Mouse (Mus musculus) midbrain, embryonic 11.5 days (tissue): ENCODE measurements at regions not wholly inside any gene's neighbourhood (a gene's known extent, or its start where the extent isn't known, plus 50 kb on each side); places are given as distances from the start of the nearest gene placed in this dataset.
"Not testable (repeated sequence)": the region's sequence is repeated elsewhere in the genome, so short reads cannot be mapped to it uniquely, and the experiment has no call there.

Experiments
- ATAC-seq: fragments of 200-750 bp; cut with Nextera tagmentation; 2 replicates; pipeline ENCODE4 v1.8.0; 2017; ENCODE audit warnings: moderate TSS enrichment, moderate library complexity; ENCODE audit not compliant: low FRiP score
- DNase-seq: peaks from one replicate; pipeline ENCODE4 v3.0.0; 2015; ENCODE audit warnings: low spot score; ENCODE audit errors: missing footprints
- H3K27ac ChIP-seq: fragments of 300-500 bp; sonication (generic); 2 replicates; pipeline ENCODE4 v1.5.1; 2014; ENCODE audit warnings: low read depth, low read length
- H3K27me3 ChIP-seq: fragments of 300-500 bp; sonication (generic); 2 replicates; pipeline ENCODE4 v1.6.1; 2014; ENCODE audit warnings: mild to moderate bottlenecking, low read length, moderate library complexity, mixed read lengths; ENCODE audit not compliant: control insufficient read depth, insufficient read depth
- H3K36me3 ChIP-seq: fragments of 300-500 bp; sonication (generic); 2 replicates; pipeline ENCODE4 v1.6.1; 2014; ENCODE audit warnings: mild to moderate bottlenecking, low read length, moderate library complexity, mixed read lengths; ENCODE audit not compliant: control insufficient read depth, insufficient read depth
- H3K4me1 ChIP-seq: fragments of 300-500 bp; sonication (generic); 2 replicates; pipeline ENCODE4 v1.6.1; 2014; ENCODE audit warnings: low read length; ENCODE audit not compliant: control insufficient read depth, insufficient read depth
- H3K4me2 ChIP-seq: fragments of 300-500 bp; sonication (generic); 2 replicates; pipeline ENCODE4 v1.6.1; 2014; ENCODE audit warnings: mild to moderate bottlenecking, moderate library complexity
- H3K4me3 ChIP-seq: fragments of 300-500 bp; sonication (generic); 2 replicates; pipeline ENCODE4 v1.5.1; 2014; ENCODE audit warnings: low read depth, low read length
- H3K9ac ChIP-seq: fragments of 300-500 bp; sonication (generic); 2 replicates; pipeline ENCODE4 v1.6.1; 2014; ENCODE audit warnings: low read length
- H3K9me3 ChIP-seq: fragments of 300-500 bp; sonication (generic); 2 replicates; pipeline ENCODE4 v1.6.1; 2016; ENCODE audit warnings: low read length; ENCODE audit not compliant: control insufficient read depth
- WGBS: fragments of 180-500 bp; shearing (Covaris S2); extraction: QIAGEN DNeasy Blood & Tissue Kit; methylation state at CpG from one replicate; pipeline ENCODE4 v1.1.7; 2014; 5-methylcytosine and 5-hydroxymethylcytosine counted together

GRCm38 (mm10) chr3:8270935-8271298 lies 1339.0 kb downstream of the Zfp704 start:
- H3K9ac ChIP-seq = no peak overlapping the region
- H3K4me3 ChIP-seq = no peak overlapping the region
- no peaks in the 10 kb centered on the region for H3K27me3 ChIP-seq
- DNase-seq (no peak), ATAC-seq (no peak)
- no peak overlapping the region for H3K27ac ChIP-seq
- H3K4me1 ChIP-seq = no peaks in the 10 kb centered on the region
- no peaks in the 10 kb centered on the region for H3K9me3 ChIP-seq
- no peaks in the 10 kb centered on the region for H3K36me3 ChIP-seq
- no peak overlapping the region for H3K4me2 ChIP-seq
- 80% methylated on average over 3 of the region's 3 CpGs for WGBS

GRCm38 (mm10) chr3:8270009-8270934 lies 1339.6 kb downstream of the Zfp704 start:
- DNase-seq (no peak), ATAC-seq (no peak)
- no peak overlapping the region for H3K9ac ChIP-seq
- no peak overlapping the region for H3K4me2 ChIP-seq
- H3K9me3 ChIP-seq = no peaks in the 10 kb centered on the region
- H3K27me3 ChIP-seq = no peaks in the 10 kb centered on the region
- H3K4me3 ChIP-seq = no peak overlapping the region
- WGBS = 78% methylated on average over 1 of the region's 1 CpGs
- H3K4me1 ChIP-seq = no peaks in the 10 kb centered on the region
- no peaks in the 10 kb centered on the region for H3K36me3 ChIP-seq
- no peak overlapping the region for H3K27ac ChIP-seq

GRCm38 (mm10) chr3:8265783-8266182 lies 1344.1 kb downstream of the Zfp704 start:
- Histone ChIP-seq H3K9me3 (no peaks in the 10 kb centered on the region), H3K4me3 (no peak overlapping the region), H3K4me2 (no peak overlapping the region), H3K4me1 (no peaks in the 10 kb centered on the region), H3K36me3 (no peaks in the 10 kb centered on the region), H3K27ac (no peak overlapping the region), H3K9ac (no peak overlapping the region), H3K27me3 (no peaks in the 10 kb centered on the region)
- WGBS = 88% methylated on average over 3 of the region's 3 CpGs
- DNase-seq (no peak), ATAC-seq (no peak)

GRCm38 (mm10) chr3:8264366-8265033 lies 1345.4 kb downstream of the Zfp704 start:
- Histone ChIP-seq H3K27ac (no peak overlapping the region), H3K4me3 (no peak overlapping the region), H3K4me1 (no peaks in the 10 kb centered on the region), H3K9ac (no peak overlapping the region), H3K4me2 (no peak overlapping the region), H3K27me3 (no peaks in the 10 kb centered on the region), H3K9me3 (no peaks in the 10 kb centered on the region), H3K36me3 (no peaks in the 10 kb centered on the region)
- no peak for ATAC-seq
- DNase-seq = no peak
- 92% methylated on average over 4 of the region's 4 CpGs for WGBS

- Histone ChIP-seq H3K9me3 (no peaks in the 10 kb centered on the region), H3K27me3 (no peaks in the 10 kb centered on the region), H3K4me1 (no peaks in the 10 kb centered on the region), H3K36me3 (no peaks in the 10 kb centered on the region), H3K4me2 (no peak overlapping the region), H3K9ac (no peak overlapping the region), H3K4me3 (no peak overlapping the region), H3K27ac (no peak overlapping the region)
- DNase-seq = no peak
- no peak for ATAC-seq
Measured at GRCm38 (mm10) chr3:8257293-8257692, 1352.6 kb downstream of the Zfp704 start.

GRCm38 (mm10) chr3:8252311-8252710 lies 1357.6 kb downstream of the Zfp704 start:
- H3K27ac ChIP-seq = no peak overlapping the region
- H3K4me3 ChIP-seq = no peak overlapping the region
- no peak overlapping the region for H3K9ac ChIP-seq
- no peak overlapping the region for H3K4me2 ChIP-seq
- ATAC-seq (no peak), DNase-seq (no peak)
- 91% methylated on average over 2 of the region's 2 CpGs for WGBS
- no peaks in the 10 kb centered on the region for H3K36me3 ChIP-seq
- H3K27me3 ChIP-seq = no peaks in the 10 kb centered on the region
- H3K9me3 ChIP-seq = no peaks in the 10 kb centered on the region
- H3K4me1 ChIP-seq = no peaks in the 10 kb centered on the region

GRCm38 (mm10) chr3:8248911-8249310 lies 1361.0 kb downstream of the Zfp704 start:
- no peaks in the 10 kb centered on the region for H3K4me1 ChIP-seq
- WGBS = 78% methylated on average over 1 of the region's 1 CpGs
- no peak overlapping the region for H3K9ac ChIP-seq
- no peaks in the 10 kb centered on the region for H3K36me3 ChIP-seq
- H3K27me3 ChIP-seq = no peaks in the 10 kb centered on the region
- no peak overlapping the region for H3K4me3 ChIP-seq
- H3K4me2 ChIP-seq = no peak overlapping the region
- no peak for DNase-seq
- ATAC-seq = no peak
- H3K27ac ChIP-seq = no peak overlapping the region
- no peaks in the 10 kb centered on the region for H3K9me3 ChIP-seq

- H3K27me3 ChIP-seq, H3K9me3 ChIP-seq, H3K36me3 ChIP-seq, DNase-seq, H3K27ac ChIP-seq, H3K9ac ChIP-seq, ATAC-seq, H3K4me2 ChIP-seq, H3K4me3 ChIP-seq, H3K4me1 ChIP-seq: not testable (repeated sequence)
- 23% methylated on average over 1 of the region's 1 CpGs for WGBS
Measured at GRCm38 (mm10) chr3:8245822-8246221, 1364.1 kb downstream of the Zfp704 start.

- H3K4me2 ChIP-seq = not testable (repeated sequence)
- 69% methylated on average over 2 of the region's 2 CpGs for WGBS
- DNase-seq = peak; percentile 98
Measured at GRCm38 (mm10) chr3:8245195-8245789, 1364.6 kb downstream of the Zfp704 start.

More at GRCm38 (mm10) chr3:8245195-8245789, 1364.6 kb downstream of the Zfp704 start:
- not testable (repeated sequence) for H3K27ac ChIP-seq, H3K4me3 ChIP-seq, H3K36me3 ChIP-seq, H3K4me1 ChIP-seq, H3K9ac ChIP-seq, ATAC-seq, H3K27me3 ChIP-seq, H3K9me3 ChIP-seq
